Mouse (Mus musculus) thymus, postnatal 25 days (tissue): ENCODE results near the gene Arhgef6.

Source experiments
- DNase-seq: peaks from one replicate; pipeline ENCODE4 v3.0.0; 2022

Arhgef6 gene

DNA sequence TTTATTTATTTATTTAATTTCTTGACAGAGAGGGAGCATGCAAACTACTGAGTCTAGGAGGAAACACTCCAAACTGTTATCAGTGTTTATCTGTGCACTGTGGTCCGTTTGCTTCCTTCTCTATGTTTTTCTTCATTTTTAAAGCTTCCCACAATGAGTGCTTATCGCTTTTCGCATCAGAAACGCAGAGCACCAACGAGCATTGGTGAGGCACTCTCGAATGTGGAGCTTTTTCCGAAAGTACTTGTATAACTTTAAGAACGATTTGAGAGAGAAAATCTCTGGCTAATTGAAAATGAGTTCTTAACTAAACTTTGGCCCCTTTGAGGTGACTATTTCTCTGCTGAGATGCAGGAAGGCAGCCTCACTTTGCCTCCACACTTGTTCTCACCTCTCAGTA, 151.2 kb downstream of the Arhgef6 start:
- peak; percentile 14 for DNase-seq

DNA sequence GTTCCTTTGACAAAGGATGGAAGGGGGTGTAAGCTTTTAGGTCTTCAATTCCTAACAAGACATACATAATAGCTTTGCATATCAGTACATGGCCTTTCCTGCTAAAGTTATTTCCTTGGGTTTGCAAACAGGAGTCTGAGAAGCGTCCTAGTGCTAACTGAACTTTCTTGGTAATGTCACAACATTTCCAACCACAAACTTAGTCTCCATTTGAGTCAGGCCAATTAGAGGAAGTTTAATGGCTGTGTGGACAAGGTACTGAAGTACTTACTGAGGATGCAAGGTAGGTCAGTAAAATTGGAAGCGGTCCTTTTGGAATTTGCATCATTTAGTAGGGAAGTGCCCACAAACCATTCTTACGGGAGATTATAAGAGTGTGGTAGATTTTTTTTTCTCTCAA, 155.2 kb downstream of the Arhgef6 start:
- DNase-seq, result no peak

DNA sequence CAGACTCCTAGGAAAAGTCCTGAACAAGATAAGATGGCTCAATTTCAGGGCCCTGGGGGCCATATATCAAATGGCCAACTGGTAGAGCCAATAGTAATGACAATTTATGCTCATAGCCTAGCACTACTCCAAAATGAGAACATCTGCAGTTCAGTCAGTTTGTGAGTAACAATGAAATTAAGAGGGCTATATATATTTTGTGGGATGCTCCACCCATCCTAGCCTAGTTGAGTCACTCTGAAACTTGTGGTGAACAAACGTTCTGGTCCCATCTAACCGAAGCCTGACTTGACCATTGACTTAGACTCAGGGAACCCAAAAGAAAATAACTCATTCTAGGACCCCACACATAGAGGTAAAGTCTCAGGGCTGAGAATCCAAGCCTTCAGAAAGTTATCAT, 156.1 kb downstream of the Arhgef6 start:
- DNase-seq, result no peak
